Mouse (Mus musculus) cerebellum, postnatal 14 days (tissue): ENCODE measurements around the gene Pigf.
"Not testable (repeated sequence)": the region's sequence is repeated elsewhere in the genome, so short reads cannot be mapped to it uniquely, and the experiment has no call there.

Source experiments
- DNase-seq, 2 experiments: peaks; one replicate each; pipeline ENCODE4 v3.0.0; 2021; ENCODE audit warnings: mixed read lengths in 2 of 2

The Pigf gene

GRCm38 (mm10) chr17:87025269-87025949 is at the start of gene Pigf, which contains the start of gene Cript:
Gene Pigf, minus strand, starts transcription at chr17:87025406.
Gene Cript, plus strand, starts transcription at chr17:87025550.
- DNase-seq, result peak; percentile 99 to 100

DNA sequence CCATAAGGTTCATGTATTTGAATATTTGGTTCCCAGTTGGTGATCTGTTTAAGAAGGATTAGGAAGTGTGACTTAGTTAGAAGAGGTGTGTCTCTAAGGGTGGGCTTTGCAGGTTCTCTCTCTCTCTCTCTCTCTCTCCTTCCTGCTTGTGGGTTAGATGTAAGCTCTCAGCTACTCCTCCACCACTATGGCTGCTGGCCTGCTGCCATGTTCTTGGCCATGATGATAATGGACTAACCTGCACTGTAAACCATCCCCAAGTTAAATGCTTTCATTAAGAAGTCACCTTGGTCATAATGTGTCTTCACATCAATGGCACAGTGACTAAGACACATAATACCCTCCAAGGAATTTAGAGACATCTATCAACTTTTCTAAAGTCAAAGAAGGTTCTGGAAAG is 48.3 kb upstream of the Pigf start:
- DNase-seq, result no peak

DNA sequence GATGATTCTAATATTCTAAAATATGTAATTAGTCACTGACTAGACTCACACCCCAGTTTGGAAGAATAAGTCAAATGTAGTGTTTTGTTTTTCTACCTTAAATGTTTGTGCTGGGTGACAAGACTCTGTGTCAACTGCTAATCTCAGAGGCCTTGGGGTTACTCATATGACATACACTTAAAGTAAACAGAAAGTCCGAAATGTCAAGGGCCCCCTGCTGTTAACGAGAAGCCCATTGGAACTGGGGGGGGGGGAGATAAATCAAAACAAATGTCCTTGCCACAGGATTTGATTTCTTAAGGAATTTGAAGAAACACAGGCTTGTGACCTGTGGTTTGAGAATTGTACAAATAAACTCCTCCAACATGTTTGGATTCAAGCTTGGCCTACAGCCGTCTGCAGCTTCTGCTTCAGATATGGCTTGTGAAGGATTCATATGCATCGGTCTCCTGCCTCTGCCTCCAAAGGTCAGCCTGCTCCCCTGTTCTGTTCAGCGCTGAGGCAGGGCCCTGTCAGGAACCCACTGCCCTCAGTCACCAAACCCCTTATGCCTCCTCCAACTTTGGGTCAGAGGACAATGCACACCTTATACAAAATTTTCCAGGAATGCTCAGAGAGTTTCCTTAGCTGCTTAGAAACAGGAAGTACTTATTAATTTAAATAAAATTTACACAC is 47.7 kb upstream of the Pigf start:
- DNase-seq, result no peak

GRCm38 (mm10) chr17:87072183-87072582 is 47.0 kb upstream of the Pigf start:
- DNase-seq, result not testable (repeated sequence)

DNA sequence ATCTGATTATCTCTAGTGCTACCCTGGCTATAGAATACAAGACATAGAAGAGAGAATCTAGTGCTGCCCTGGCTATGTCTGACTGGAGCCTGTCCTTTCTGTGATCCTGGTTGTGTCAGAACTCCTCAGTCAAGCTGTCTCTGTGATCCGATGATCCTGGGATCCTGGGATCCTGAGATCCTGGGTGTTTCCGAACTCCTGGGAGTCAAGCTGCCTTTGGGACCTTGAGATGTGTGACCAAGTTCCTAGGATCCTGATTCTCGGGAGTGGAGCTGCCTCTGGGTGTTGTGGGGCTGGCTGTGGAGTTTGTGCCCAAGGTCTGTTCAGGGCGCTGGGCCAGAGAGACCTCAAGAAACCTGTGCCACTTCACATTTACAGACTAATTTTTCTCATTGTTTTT is 43.8 kb upstream of the Pigf start:
- DNase-seq, result no peak

- DNase-seq, result no peak
Measured at GRCm38 (mm10) chr17:87063969-87064368, 38.8 kb upstream of the Pigf start.

GRCm38 (mm10) chr17:87063461-87063860 is 38.3 kb upstream of the Pigf start:
- no peak for DNase-seq

DNA sequence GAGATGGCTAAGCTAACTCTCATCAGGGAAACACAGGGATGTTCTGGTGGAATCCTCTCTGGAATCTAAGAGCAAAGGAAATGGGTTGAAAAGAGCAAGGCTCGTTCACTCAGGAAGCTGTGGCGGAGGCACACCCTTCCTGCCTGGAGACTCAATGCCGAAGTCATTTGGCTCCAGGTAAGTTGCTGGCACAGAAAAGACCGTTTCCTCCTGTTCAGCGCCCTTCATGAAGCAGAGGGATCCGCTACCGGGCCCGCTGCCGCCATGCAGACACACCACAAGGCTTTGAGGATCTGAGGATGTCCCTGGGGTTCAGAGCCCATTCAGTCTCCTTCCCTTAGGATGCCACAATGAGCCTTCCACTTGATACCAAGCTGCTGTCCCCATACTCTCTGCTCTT is 37.4 kb upstream of the Pigf start:
- peak in 1 of 2 experiments; percentile 31 for DNase-seq

GRCm38 (mm10) chr17:87057486-87058266 is 32.5 kb upstream of the Pigf start:
- no peak for DNase-seq

- no peak for DNase-seq
Measured at GRCm38 (mm10) chr17:87056761-87057160, 31.6 kb upstream of the Pigf start.

DNA sequence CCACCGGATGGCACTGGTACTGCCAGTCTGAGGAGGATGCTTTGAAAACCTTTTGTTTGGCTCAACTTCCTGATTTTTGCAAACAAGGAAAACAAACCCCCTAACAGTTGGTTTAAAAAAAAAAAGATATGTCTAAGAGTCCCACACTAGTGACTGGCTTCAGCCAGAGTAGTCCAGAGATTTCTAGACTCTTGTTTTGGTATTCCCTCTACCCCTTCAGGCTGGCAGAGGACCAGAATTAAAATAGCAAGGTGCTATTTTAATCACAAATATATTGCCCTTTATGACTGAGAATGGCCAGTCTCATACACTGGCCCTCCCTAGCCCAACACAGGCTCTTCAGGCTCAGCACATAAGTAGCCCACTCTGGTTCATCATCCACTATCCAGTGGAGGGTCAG is 30.5 kb upstream of the Pigf start:
- no peak for DNase-seq

DNA sequence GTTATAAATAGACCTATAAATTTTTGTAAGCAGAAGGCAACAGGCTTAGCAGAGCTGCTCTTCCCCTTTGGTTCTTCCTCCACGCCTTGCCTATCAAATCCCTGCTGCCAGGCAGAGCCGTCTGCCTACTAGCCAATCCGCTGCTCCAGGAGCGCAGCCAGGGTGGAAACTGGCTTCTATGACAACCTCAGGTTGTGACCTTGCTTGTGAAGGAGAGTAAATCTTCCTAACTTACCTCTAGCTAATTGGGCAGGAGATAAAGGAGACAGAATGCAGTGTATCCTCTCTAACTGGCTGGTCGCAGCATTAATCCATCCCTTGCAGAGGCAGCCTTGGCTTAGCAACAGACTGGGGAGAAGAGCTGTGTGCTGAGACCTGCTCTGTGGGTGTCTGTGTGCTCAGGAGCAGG is 29.8 kb upstream of the Pigf start:
- DNase-seq, result peak; percentile 50 to 60

DNA sequence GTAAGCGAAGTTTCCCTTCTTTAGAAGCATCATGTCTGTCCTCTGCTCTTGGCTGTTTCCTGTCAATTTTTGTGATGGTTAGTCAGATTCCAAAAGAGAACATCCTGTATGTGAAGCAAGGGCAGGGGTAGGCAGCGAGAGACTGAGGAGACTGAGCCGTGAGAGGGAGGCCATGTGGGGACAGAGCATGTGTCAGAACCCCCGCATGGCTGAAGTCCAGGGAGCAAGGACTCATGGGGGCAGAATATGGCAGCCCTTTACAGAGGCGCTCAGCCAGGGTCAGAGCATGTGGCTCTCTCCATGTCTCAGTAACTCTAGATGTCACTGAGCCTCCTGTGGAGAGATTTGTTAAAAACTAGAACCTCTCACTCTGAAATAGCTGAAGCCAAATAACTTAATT is 28.7 kb upstream of the Pigf start:
- DNase-seq, result no peak

- no peak for DNase-seq
Measured at GRCm38 (mm10) chr17:87052432-87052831, 27.2 kb upstream of the Pigf start.

GRCm38 (mm10) chr17:87051652-87052051 is 26.4 kb upstream of the Pigf start:
- DNase-seq, result no peak

GRCm38 (mm10) chr17:87050469-87051175 is 25.4 kb upstream of the Pigf start:
- peak in 1 of 2 experiments; percentile 20 for DNase-seq

- DNase-seq, result no peak
Measured at GRCm38 (mm10) chr17:87049696-87050095, 24.5 kb upstream of the Pigf start.

GRCm38 (mm10) chr17:87044796-87045195 is 19.6 kb upstream of the Pigf start:
- DNase-seq, result no peak

GRCm38 (mm10) chr17:87044364-87044763 is 19.2 kb upstream of the Pigf start:
- peak; percentile 96 to 98 for DNase-seq

DNA sequence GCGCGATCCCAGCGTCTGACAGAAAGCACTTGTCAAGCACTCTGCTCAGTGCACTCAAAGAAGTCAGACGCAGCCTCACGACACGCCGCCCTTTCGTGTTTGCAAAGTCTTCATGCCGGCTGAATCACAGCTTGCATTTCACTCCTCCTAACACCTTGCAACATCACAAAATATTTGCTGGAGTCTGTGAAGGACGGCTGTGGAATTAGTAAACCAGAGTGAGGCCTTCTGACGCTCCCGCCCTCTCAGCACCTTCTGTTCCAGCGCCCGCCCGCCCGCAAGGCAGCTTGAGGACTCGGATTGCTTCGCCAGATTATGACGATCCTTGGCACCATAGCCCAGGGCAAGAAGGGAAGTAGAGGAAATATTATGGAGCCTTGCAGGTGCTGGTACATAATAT is 16.5 kb upstream of the Pigf start:
- peak; percentile 23 to 46 for DNase-seq

DNA sequence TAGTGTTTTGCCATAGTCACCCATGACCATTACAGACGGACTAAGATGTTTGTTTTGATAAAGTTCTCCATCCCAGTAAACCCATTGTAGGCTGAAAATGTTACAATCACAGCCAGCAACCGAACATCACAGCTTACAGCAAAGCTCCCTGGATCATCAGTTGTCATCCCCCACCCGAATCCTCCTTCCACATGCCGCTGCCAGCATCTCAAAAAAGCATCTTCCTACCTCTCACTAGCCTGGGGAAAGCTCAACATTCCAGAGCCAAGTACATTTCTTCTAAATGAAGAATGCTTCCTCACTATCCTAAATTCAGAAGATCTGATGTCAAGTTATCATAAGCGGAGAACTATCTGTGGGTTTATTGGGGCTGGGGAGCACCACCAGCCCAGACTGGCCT is 13.3 kb upstream of the Pigf start:
- no peak for DNase-seq

GRCm38 (mm10) chr17:87036141-87037073 is 11.2 kb upstream of the Pigf start:
- peak; percentile 18 to 26 for DNase-seq
